Mouse (Mus musculus) hindbrain, embryonic 14.5 days (tissue): ENCODE data around the gene Hrh1. TPM values are rescaled to one million over a fixed set of nuclear protein-coding genes. Genes with fewer than 3 reads are reported as not detected.

Source experiments
- ATAC-seq: fragments of 200-750 bp; cut with Nextera tagmentation; 2 replicates; pipeline ENCODE4 v1.8.0; 2017; ENCODE audit warnings: moderate number of reproducible peaks, mild to moderate bottlenecking, moderate TSS enrichment, moderate library complexity; ENCODE audit not compliant: low FRiP score
- DNase-seq: peaks from one replicate; pipeline ENCODE4 v3.0.0-alpha.2; 2015; ENCODE audit warnings: low spot score
- H3K27ac ChIP-seq: fragments of 300-500 bp; sonication (generic); 2 replicates; pipeline ENCODE4 v1.5.1; 2014; ENCODE audit warnings: mild to moderate bottlenecking, moderate library complexity
- H3K27me3 ChIP-seq: fragments of 300-500 bp; sonication (generic); 2 replicates; pipeline ENCODE4 v1.6.1; 2014; ENCODE audit warnings: mild to moderate bottlenecking, low read length, mixed read lengths; ENCODE audit not compliant: control insufficient read depth, insufficient read depth
- H3K36me3 ChIP-seq: fragments of 300-500 bp; sonication (generic); replicated peaks from 2 replicates; pipeline ENCODE4 v1.6.1; 2014; ENCODE audit not compliant: control insufficient read depth, insufficient read depth
- H3K4me1 ChIP-seq: fragments of 300-500 bp; sonication (generic); replicated peaks from 2 replicates; pipeline ENCODE4 v1.6.1; 2014; ENCODE audit warnings: antibody characterized with exemption, low read length, mixed read lengths; ENCODE audit not compliant: control insufficient read depth, insufficient read depth
- H3K4me2 ChIP-seq: fragments of 300-500 bp; sonication (generic); replicated peaks from 2 replicates; pipeline ENCODE4 v1.6.1; 2014; ENCODE audit warnings: mild to moderate bottlenecking, moderate library complexity
- H3K4me3 ChIP-seq: fragments of 300-500 bp; sonication (generic); replicated peaks from 2 replicates; pipeline ENCODE4 v1.5.1; 2014; ENCODE audit warnings: mild to moderate bottlenecking, low read length
- H3K9ac ChIP-seq: fragments of 300-500 bp; sonication (generic); 2 replicates; pipeline ENCODE4 v1.6.1; 2014
- H3K9me3 ChIP-seq: fragments of 300-500 bp; sonication (generic); 2 replicates; pipeline ENCODE4 v1.6.1; 2016; ENCODE audit warnings: low read length; ENCODE audit not compliant: control insufficient read depth
- WGBS: fragments of 180-500 bp; shearing (Covaris S2); extraction: QIAGEN DNeasy Blood & Tissue Kit; methylation state at CpG from one replicate; pipeline ENCODE4 v1.1.7; 2014; 5-methylcytosine and 5-hydroxymethylcytosine counted together
- polyA plus RNA-seq: library from polyadenylated mRNA; unstranded; fragments of >200 nt; fragmentation: Nextera tagmentation; extraction: Ambion mirVana; gene quantifications from 2 replicates; pipeline ENCODE4 v1.2.1, GENCODE M21; 2014

Hrh1 gene
- polyA plus RNA-seq, 1 experiment from 2014 or later = 0.47 TPM

DNA sequence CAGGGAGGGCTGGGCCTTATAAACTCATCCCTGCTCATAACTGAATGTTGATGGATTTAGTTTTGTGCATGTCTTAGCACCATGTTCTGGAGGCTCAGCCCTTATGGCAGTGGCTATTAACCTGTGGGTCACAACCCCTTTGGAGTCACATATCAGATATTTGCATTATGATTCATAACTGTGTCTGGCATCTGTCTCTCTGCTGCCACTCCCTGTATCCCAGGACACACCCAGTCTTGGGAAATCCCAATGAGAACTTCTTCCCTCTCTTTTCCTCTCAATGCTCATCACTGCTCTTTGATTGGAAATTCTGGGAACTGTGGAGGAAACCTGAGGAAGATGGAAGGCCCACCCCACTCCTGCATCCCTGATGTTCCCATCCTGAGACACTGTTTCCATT, 23.3 kb downstream of the Hrh1 start:
- H3K9ac ChIP-seq = no peak overlapping the region
- no peak overlapping the region for H3K4me2 ChIP-seq
- no peak overlapping the region for H3K27ac ChIP-seq
- ATAC-seq (no peak), DNase-seq (no peak)
- H3K4me3 ChIP-seq = no peak overlapping the region
- H3K9me3 ChIP-seq = no peaks in the 10 kb centered on the region
- H3K4me1 ChIP-seq = no peaks in the 10 kb centered on the region
- H3K27me3 ChIP-seq = no peaks in the 10 kb centered on the region
- H3K36me3 ChIP-seq = no peaks in the 10 kb centered on the region

DNA sequence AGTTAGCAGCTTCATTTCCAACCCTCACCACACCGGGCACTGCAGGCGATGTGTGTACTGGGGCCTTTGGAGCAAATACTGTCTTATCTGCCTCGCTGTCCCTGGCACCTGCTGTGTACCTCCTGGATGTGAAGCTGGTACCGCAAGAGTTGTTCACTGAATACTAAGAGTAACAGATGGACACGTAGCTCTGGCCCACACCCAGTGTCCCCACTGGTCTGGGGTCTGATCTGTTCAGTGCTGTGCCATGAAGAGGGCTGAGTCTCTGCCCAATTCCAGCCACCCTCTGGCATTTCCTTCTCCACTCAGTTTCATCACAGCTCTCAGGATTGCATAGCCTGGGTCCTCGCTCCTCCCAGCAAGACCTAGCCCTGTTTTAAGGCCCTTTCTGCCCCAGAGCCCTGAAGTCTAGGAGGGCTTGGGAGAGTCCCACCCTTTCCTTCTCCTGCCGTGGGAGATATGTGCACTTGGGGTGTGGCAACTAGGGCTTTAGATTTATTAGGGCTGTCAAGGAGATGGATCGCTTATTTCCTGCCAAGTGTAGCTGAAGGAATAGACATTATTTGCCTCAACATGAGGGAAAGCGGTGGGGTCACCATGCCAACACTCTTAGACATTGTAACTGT, 25.4 kb downstream of the Hrh1 start:
- H3K9me3 ChIP-seq = no peaks in the 10 kb centered on the region

DNA sequence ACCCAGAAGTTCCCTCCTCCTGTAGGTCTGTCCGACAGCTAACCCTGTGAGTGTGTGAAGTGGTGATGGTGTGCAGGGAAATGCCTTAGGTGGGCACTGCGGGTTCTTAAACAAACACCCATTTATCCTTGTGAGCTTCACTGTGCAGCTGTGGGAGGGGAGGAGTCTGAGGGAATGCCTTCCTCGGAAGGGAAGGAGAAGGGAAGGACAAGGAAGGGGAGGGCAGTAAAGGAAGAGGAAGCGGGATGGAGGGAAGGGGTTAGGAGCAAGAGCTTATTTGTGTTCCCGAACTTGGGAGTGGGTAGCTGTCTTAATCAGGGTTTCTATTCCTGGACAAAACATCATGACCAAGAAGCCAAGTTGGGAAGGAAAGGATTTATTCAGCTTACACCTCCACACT, 27.6 kb downstream of the Hrh1 start:
- H3K4me1 ChIP-seq = 0 out of 2 replicates have a peak, but pooled peaks cover 4% of the 10 kb centered on the region
- no peaks in the 10 kb centered on the region for H3K27me3 ChIP-seq
- H3K4me3 ChIP-seq = no peak overlapping the region
- ATAC-seq = no peak
- WGBS = 57% methylated on average over 5 of the region's 5 CpGs
- no peaks in the 10 kb centered on the region for H3K36me3 ChIP-seq
- H3K4me2 ChIP-seq = no peak overlapping the region
- H3K27ac ChIP-seq = no peak overlapping the region
- no peak overlapping the region for H3K9ac ChIP-seq
- DNase-seq = no peak
- no peaks in the 10 kb centered on the region for H3K9me3 ChIP-seq

More for the DNA sequence above, 25.4 kb downstream of the Hrh1 start:
- Histone ChIP-seq H3K4me3 (no peak overlapping the region), H3K36me3 (no peaks in the 10 kb centered on the region), H3K4me1 (no peaks in the 10 kb centered on the region), H3K27me3 (no peaks in the 10 kb centered on the region), H3K9ac (no peak overlapping the region), H3K4me2 (no peak overlapping the region), H3K27ac (no peak overlapping the region)
- DNase-seq (no peak), ATAC-seq (no peak)
- 67% methylated on average over 9 of the region's 9 CpGs for WGBS

DNA sequence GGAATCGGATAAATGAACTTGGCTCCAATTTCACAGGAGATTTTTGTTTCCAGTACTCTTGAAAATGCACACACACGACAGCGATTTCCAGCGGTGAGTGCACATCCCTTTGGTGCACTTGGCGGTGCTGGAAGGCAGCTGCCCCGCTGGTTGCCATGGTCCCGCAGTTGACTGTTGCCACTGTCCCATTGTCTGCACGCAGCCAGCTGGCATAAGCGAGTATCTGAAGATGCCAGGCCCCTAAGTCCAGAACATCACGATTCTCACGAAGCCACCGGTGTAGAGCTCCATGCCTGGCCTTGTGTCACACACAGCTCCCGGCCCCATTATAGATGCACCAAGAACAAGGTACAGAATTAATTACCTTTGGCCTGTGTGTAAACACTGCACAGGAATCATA, 29.9 kb downstream of the Hrh1 start:
- ATAC-seq (peak; percentile 74; the same call in 1 of the 2 replicates), DNase-seq (peak; percentile 69)
- H3K4me1 ChIP-seq = 0 out of 2 replicates have a peak, but pooled peaks cover 4% of the 10 kb centered on the region
- H3K9me3 ChIP-seq = no peaks in the 10 kb centered on the region
- H3K9ac ChIP-seq = no peak overlapping the region
- 0 out of 2 replicates have a peak overlapping the region, but pooled peaks have one; percentile 33 for H3K27ac ChIP-seq
- H3K27me3 ChIP-seq = no peaks in the 10 kb centered on the region
- no peaks in the 10 kb centered on the region for H3K36me3 ChIP-seq
- no peak overlapping the region for H3K4me3 ChIP-seq
- 46% methylated on average over 13 of the region's 13 CpGs for WGBS
- no peak overlapping the region for H3K4me2 ChIP-seq

DNA sequence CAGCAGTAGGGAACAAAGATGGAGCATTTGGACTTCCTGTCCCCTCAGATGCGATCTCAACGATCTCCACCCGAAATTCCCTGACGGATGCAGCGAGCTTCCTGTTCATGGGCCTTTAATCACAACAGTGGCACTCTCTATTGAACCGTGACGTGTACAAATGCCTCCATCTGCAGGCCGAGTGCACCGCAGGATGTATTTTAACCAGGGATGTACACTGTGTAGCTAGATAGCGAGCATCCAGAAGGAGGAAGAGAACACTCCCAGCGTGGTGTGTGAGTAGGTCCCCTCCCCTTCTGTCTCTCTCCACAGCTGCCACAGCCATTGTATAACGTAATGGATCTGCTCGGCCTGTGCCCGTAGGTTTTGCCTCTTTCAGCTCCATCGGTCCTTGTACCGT, 31.1 kb downstream of the Hrh1 start:
- Histone ChIP-seq H3K27me3 (no peaks in the 10 kb centered on the region), H3K27ac (no peak overlapping the region), H3K9ac (no peak overlapping the region), H3K4me3 (no peak overlapping the region), H3K36me3 (no peaks in the 10 kb centered on the region), H3K4me1 (0 out of 2 replicates have a peak, but pooled peaks cover 4% of the 10 kb centered on the region), H3K9me3 (no peaks in the 10 kb centered on the region), H3K4me2 (no peak overlapping the region)
- ATAC-seq (no peak), DNase-seq (no peak)
- WGBS = 43% methylated on average over 16 of the region's 16 CpGs

DNA sequence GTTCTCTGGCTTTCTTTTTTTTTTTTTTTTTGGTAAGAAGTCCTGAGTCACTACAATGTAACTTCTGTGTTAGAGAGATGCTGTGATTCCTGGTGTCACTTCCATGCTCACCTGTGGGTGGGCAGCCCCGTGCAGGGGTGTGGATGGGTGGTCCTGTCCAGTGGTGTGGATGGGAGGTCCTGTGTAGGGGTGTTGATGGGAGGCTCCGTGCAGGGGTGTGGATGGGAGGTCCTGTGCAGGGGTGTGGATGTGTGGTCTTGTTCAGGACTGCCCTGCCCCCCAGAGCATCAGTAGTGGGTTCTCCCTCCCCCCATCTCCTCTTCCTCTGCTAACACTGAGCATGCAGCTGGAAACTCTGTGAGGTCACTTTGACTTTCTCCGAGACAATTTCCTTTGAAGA, 34.9 kb downstream of the Hrh1 start:
- 41% methylated on average over 3 of the region's 3 CpGs for WGBS
- no peak for DNase-seq
- no peaks in the 10 kb centered on the region for H3K27me3 ChIP-seq

DNA sequence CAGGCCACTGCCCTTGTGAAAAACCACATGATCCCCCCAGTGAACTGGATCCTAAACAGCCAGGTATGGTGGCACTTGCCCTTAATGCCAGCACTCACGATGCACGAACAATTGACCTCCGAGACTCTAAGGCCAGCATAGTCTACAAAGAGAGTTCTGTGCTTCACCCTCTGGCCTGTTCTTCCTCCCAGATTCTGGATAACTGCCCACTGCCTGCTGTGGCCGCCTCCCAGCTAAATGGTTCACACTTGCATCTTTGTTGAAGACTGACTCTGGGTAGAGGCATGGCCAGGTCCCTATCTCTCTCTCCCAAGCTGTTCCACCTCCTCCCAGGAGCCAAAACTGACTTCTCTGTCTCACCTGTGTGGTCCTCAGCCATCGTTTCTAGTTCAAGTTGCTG, 36.8 kb downstream of the Hrh1 start:
- no peak overlapping the region for H3K4me2 ChIP-seq
- WGBS = 89% methylated on average over 5 of the region's 5 CpGs
- no peaks in the 10 kb centered on the region for H3K4me1 ChIP-seq
- H3K9ac ChIP-seq = no peak overlapping the region
- no peaks in the 10 kb centered on the region for H3K36me3 ChIP-seq
- no peak overlapping the region for H3K4me3 ChIP-seq
- H3K27me3 ChIP-seq = no peaks in the 10 kb centered on the region
- DNase-seq (no peak), ATAC-seq (no peak)
- no peak overlapping the region for H3K27ac ChIP-seq
- H3K9me3 ChIP-seq = 0 out of 2 replicates have a peak, but pooled peaks cover 5% of the 10 kb centered on the region

More for the DNA sequence above, 34.9 kb downstream of the Hrh1 start:
- H3K27ac ChIP-seq = no peak overlapping the region
- no peak overlapping the region for H3K9ac ChIP-seq
- ATAC-seq = no peak
- H3K9me3 ChIP-seq = no peaks in the 10 kb centered on the region
- H3K36me3 ChIP-seq = no peaks in the 10 kb centered on the region
- no peak overlapping the region for H3K4me3 ChIP-seq
- H3K4me1 ChIP-seq = 0 out of 2 replicates have a peak, but pooled peaks cover 4% of the 10 kb centered on the region
- no peak overlapping the region for H3K4me2 ChIP-seq

DNA sequence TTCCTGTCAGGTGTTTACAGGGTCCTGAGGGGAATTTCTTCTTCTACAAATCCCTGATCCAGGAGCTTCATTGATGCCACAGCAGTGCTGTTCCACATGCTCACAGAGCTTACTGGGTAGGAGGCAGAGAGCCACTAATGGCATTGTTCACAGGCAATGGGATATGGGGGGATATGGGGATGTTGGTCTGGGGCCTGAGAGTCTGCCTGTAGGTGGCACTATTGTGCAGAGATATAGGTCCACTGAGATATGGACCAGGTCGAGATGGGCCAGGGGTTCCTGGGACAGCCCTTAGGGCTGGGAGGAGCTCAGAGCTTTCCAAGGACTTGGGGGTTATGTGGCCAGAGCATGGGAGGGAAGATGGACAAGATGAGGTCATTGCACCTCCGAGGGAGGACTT, 42.6 kb downstream of the Hrh1 start:
- H3K4me2 ChIP-seq = no peak overlapping the region
- H3K36me3 ChIP-seq = no peaks in the 10 kb centered on the region
- no peak for DNase-seq
- H3K4me1 ChIP-seq = peaks cover 6% of the 10 kb centered on the region
- WGBS = 71% methylated on average over 2 of the region's 2 CpGs
- H3K9ac ChIP-seq = no peak overlapping the region
- H3K4me3 ChIP-seq = no peak overlapping the region
- ATAC-seq = no peak
- H3K9me3 ChIP-seq = 0 out of 2 replicates have a peak, but pooled peaks cover 9% of the 10 kb centered on the region
- no peaks in the 10 kb centered on the region for H3K27me3 ChIP-seq
- H3K27ac ChIP-seq = no peak overlapping the region

DNA sequence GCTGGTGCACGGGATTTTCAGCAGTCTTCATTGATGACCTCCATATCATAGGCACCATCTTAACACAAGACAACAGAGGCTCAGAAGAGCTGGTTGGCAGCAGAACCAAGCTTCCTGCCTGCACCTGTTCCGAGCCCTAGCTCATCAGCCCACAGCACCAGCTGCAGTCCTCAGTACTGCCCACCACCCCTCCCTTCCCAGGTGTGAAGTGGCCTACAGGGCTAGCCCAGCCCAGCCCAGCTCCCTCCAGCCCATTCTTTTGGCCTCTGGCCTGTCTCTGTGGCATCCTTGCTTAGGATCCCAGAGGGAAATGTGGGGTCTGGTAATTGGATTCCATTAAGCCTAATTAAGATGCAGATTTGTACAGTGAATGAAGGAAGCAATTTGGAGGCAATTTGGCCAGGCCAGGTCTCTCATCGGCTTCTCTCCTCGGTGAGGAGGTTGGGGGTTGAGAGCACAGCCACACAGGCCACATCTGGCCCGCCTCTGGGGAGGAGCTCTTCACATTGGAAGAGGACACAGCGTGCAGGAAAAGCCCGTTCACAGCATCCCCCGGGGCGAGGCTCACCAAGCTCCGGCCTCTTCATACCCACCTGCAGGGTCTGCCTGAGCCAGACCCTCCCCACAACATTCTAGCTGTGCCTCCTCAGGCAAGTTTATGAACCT, 43.2 kb downstream of the Hrh1 start:
- peaks cover 6% of the 10 kb centered on the region for H3K4me1 ChIP-seq
- H3K36me3 ChIP-seq = no peaks in the 10 kb centered on the region
- ATAC-seq = no peak
- H3K4me3 ChIP-seq = no peak overlapping the region
- H3K9ac ChIP-seq = no peak overlapping the region
- no peak for DNase-seq
- no peak overlapping the region for H3K4me2 ChIP-seq
- H3K27me3 ChIP-seq = no peaks in the 10 kb centered on the region
- no peak overlapping the region for H3K27ac ChIP-seq
- 0 out of 2 replicates have a peak, but pooled peaks cover 9% of the 10 kb centered on the region for H3K9me3 ChIP-seq
- 40% methylated on average over 10 of the region's 10 CpGs for WGBS
